Mouse (Mus musculus): ENCODE measurements around the gene Hdac11.

GRCm38 (mm10) chr6:91163195-91163911 is 6.9 kb downstream of the Hdac11 start:
- TF ChIP-seq POLR2AphosphoS2 (IDR thresholded peaks at IDR 0.05; ENCODE audit: insufficient read length, low read depth) (peak; percentile 20), POLR2A (IDR thresholded peaks at IDR 0.05; ENCODE audit: insufficient read length, low read depth) (no peak), MYOG (IDR thresholded peaks at IDR 0.05; ENCODE audit: control insufficient read depth in 1 of 3, insufficient read depth in 1 of 3, insufficient read length in 2 of 3, low read depth in 2 of 3) (no peak), USF1 (IDR thresholded peaks at IDR 0.05; ENCODE audit: low read depth) (no peak), E2F4 (IDR thresholded peaks at IDR 0.05; ENCODE audit: insufficient read depth) (no peak), TCF12 (IDR thresholded peaks at IDR 0.05; ENCODE audit: insufficient read depth, poor library complexity, severe bottlenecking) (no peak), REST (IDR thresholded peaks at IDR 0.05; ENCODE audit: insufficient read depth, insufficient read length) (no peak), MAX (IDR thresholded peaks at IDR 0.05; ENCODE audit: low read depth) (no peak), CEBPB (IDR thresholded peaks at IDR 0.05; ENCODE audit: insufficient read depth, poor library complexity, severe bottlenecking) (no peak), MYOD1 (IDR thresholded peaks at IDR 0.05; ENCODE audit: control insufficient read depth in 1 of 3, insufficient read length in 2 of 3, low read depth in 2 of 3) (no peak), SRF (IDR thresholded peaks at IDR 0.05; ENCODE audit: control insufficient read depth, insufficient read length, low read depth) (no peak)
